Mouse (Mus musculus) left cerebral cortex, postnatal 10 days (tissue): Measurements from ENCODE around the gene Pkig. TPM values are rescaled to one million over a fixed set of nuclear protein-coding genes. Genes with fewer than 3 reads are reported as not detected.

Experiments
- DNase-seq, 2 experiments: peaks; one replicate each; pipeline ENCODE4 v3.0.0; 2021 to 2022; ENCODE audit warnings: low spot score in 2 of 2, mixed read lengths in 1 of 2; ENCODE audit errors: extremely low spot score in 1 of 2
- intact Hi-C: fragments of 180-260 bp; cut with DNase I; formaldehyde crosslinking; loops from one replicate; pipeline ENCODE4 v1.15.1; 2025
- total RNA-seq, 2 experiments: library from RNA; stranded (reverse); gene quantifications; 2 replicates each; pipeline ENCODE4 v1.2.3; 2021

The Pkig gene
- total RNA-seq, 2 experiments from 2014 or later, result 95.0 to 98.5 TPM

GRCm38 (mm10) chr2:163722550-163722949, 64.4 kb downstream of the Pkig start:
- intact Hi-C loops, result no loop called here

GRCm38 (mm10) chr2:163726766-163727393, 68.7 kb downstream of the Pkig start:
- DNase-seq, result no peak
- intact Hi-C loops, result no loop called here

More at GRCm38 (mm10) chr2:163722550-163722949, 64.4 kb downstream of the Pkig start:
- peak; percentile 64 to 78 for DNase-seq

DNA sequence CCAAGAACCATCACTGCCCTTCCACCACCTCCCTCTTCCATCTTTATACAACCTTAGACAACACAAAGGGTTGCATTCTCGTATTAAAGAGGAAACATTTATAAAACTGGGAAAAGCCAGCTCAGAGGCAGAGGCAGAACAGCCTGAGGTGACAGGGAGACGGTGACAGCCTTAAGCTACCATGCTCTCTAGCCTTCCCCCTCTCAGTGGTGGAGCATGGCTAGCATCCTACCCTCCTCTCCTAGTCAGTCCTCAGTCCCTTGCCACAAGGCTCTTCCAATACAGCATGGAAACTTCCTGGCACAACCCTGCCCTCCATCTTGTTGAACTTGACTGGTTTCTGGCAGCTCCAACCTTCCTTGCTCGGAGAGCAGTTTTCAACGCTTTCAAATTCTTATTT, 70.1 kb downstream of the Pkig start:
- no peak for DNase-seq
- intact Hi-C loops, result no loop called here

DNA sequence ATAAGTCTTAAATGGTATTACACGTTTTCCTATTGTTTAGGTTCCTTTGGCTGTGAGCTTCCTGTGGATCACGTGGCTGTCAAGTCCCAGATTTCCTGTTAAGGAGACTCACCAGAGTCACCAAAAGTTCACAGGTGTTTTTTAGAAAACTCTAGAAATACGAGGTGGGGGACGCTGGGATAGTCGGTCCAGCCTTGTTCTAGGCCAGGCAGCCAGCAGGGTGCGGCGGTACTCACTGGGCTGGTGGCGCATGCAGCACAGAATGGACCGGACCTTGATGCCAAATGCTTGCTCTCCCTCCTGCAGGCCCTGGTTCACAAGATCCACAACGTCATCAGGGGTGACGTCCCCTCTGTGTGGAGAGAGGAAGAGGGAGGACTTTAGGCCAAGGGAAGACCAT, 73.8 kb downstream of the Pkig start:
- DNase-seq, result no peak
- intact Hi-C loops, result no loop called here

DNA sequence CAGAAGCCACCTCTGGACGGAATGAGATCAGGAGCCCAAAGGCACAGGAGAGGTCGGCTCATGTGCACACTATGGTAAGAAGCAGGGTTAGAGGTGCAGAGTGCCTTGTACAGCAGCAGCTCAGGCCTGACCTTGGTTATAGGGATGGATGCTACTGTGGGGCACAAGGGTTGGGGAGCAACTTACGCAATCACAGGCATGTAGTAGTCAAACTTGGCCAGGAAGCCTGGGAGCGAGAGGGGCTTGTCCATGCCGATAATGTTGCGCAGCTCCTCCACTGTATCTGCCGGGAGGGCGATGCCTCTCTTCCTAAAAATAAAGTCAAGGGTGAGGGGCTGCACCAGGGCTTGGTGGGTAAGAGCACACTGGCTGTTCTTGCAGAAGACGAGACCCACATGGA, 77.0 kb downstream of the Pkig start:
- no peak for DNase-seq
- intact Hi-C loops, result no loop called here

- DNase-seq, result peak in 1 of 2 experiments; percentile 61
- intact Hi-C loops, result no loop called here
Observed at GRCm38 (mm10) chr2:163735980-163736379, 77.8 kb downstream of the Pkig start.

GRCm38 (mm10) chr2:163742656-163743055, 84.5 kb downstream of the Pkig start:
- intact Hi-C loops, result no loop called here
- DNase-seq, result no peak

- DNase-seq, result no peak
- intact Hi-C loops, result no loop called here
Observed at GRCm38 (mm10) chr2:163743357-163743756, 85.2 kb downstream of the Pkig start.

- intact Hi-C loops, result no loop called here
- no peak for DNase-seq
Observed at GRCm38 (mm10) chr2:163744801-163745570, 86.8 kb downstream of the Pkig start.

DNA sequence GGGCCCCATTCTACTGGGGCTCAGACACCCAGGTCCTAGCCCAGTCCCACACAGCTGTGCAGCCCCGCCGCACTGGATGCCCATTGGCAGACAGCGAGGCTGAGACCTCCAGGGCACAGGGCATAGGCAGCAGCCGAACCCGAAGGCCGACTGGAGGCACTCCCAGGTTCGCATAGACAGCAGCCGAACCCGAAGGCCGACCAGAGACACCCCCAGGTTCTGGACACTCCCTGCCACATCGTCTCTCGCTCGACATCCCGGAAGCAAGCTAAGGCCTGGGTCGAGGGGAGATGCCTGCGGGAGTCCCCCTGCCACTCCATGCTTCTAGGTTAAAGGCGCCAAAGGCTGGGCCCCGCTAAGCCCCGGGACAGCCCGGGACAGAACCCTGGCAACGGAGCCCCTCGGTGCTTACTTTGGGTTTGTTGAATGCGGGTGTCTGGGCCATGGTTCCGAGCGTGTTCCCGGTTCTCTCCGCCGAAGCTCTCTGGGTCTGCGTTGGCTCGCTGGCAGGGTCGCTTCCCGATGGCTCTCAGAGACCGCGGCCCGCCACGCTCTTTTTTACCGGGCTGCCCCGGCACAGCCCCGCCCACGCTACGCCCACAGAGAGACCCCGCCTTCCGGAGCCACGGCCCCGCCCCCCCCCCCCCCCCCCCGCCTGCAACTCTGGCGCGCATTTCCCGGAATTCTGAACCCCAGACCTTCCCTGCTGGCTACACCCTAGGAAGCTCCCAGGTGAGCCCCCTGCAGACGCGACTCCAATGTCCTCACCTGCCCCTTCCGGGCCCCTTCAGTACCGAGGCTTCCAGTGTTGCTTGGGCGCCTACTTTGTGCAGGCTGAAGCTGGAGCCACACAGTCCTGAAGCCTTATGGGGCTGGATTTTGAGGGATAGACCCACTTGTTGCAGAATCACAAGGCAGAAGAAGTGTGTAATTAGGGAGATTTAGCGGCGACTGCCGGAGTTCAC, 91.7 kb downstream of the Pkig start, which contains the start of gene Ada:
TSS of gene Ada (minus strand) at position 593 of the 965 bp plus-strand sequence.
- DNase-seq, result peak in 1 of 2 experiments; percentile 70
- intact Hi-C loops, result no loop called here

GRCm38 (mm10) chr2:163754228-163754627, 96.0 kb downstream of the Pkig start:
- no peak for DNase-seq
- intact Hi-C loops, result no loop called here

DNA sequence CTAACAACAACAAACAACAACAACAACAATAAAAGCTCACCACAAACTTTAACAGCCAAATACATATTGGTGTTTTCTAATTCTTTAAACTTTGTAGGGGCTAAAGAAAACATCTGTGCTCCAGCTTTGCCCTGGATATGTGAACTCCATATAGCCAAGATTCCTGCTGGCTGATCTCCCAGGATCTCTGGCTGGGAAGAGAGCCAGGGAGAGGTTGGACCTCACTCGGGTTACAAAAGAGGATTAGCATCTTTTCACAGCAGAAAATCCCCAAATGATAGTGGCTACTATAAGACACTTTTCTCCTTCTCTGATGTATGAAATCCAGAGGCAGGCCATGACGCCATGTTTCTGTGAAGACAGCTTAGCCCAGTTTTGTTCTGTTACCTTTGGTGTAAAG, 98.5 kb downstream of the Pkig start:
- DNase-seq, result no peak
- intact Hi-C loops, result no loop called here

DNA sequence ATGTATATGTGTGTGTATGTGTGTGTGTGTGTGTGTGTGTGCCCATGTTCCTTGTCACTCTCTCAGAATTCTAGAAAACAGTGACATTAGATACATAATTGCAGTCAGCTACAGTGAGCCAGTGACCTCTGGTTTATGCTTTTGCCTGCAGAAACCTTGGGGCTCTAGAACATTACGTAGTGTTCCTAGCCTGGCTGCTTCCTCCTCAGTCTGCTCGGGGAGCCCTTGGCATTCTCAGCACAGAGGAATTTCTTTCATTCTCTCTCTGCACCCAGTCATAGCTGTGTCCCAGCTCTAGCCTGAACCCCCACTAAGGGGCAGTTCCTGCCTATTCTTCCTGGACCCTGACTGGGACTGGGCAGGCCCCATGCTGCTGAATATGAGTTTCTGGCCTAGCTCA, 100.0 kb downstream of the Pkig start:
- DNase-seq, result no peak
- intact Hi-C loops, result no loop called here

- DNase-seq, result no peak
- intact Hi-C loops, result no loop called here
Observed at GRCm38 (mm10) chr2:163760589-163760988, 102.4 kb downstream of the Pkig start.

- no peak for DNase-seq
- intact Hi-C loops, result no loop called here
Observed at GRCm38 (mm10) chr2:163761402-163761801, 103.2 kb downstream of the Pkig start.

- intact Hi-C loops, result no loop called here
- DNase-seq, result no peak
Observed at GRCm38 (mm10) chr2:163766261-163766660, 108.1 kb downstream of the Pkig start.

DNA sequence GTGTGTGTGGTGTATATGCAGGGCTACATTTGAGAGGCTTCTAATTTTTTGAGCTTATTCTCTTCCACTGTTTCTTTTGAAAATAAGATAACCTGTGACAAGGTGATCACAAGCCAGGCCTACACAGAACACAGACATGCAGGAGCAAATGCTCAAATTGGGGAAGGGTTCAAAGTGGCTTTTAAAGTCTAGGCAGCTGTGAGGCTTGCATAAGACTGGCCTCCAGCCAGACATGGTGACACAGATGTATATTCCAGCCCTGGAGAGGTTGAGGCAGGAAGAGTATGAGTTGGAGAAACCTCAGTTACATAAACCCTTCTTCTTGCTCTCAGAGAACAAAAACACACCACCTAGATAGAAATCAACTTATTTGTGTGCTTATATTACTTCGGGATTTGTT, 108.7 kb downstream of the Pkig start:
- intact Hi-C loops, result no loop called here
- DNase-seq, result no peak

DNA sequence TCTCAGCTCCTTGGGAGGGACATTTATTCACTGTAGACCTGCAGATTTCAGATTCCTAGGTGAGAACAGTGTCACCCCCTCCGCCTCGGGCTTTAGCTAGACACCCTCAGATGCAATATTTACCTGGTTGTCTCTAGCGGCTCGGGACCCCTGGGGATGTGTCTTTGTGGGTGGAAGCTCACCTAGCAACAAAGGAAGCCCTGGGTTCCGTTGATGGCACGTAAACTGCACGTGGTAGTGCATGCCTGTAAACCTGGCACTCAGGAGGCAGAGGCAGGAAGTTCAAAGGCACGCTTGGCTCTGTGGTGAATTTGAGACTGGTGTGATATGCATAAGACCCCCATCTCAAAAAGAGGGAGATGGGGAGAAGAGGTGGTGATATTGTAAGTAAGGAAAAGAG, 112.5 kb downstream of the Pkig start:
- intact Hi-C loops, result no loop called here
- no peak for DNase-seq
